Mouse (Mus musculus): ENCODE data around the gene Eci3. TPM values are rescaled to one million over a fixed set of nuclear protein-coding genes. Genes with fewer than 3 reads are reported as not detected.
"Not testable (repeated sequence)": the region's sequence is repeated elsewhere in the genome, so short reads cannot be mapped to it uniquely, and the experiment has no call there.

Eci3 gene
- polyA plus RNA-seq, 1 experiment, result not detected

DNA sequence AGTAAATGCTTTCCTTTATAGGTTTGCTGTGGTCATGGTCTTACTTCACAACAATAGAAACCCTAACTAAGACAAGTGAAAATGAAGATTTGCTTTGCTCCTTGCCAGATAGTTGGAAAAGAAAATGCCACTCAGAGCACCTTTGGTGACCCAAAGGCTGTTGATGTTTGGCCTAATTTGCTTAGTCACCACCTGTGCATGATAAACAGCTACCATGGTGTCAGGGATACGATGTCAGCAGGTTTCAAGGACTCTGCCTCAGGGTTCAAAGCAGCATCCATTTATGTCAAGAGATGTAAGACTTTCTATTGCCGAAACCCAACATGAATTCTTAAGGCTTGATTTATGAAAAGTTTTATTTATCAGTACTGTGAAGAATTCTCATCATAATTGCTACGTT lies 13.8 kb upstream of the Eci3 start:
- Histone ChIP-seq H3K4me1 (ENCODE audit: control insufficient read depth, insufficient read depth, low read length) (no peaks in the 10 kb centered on the region), H3K27me3 (ENCODE audit: control insufficient read depth, insufficient read depth, low read length) (no peaks in the 10 kb centered on the region), H3K36me3 (ENCODE audit: control insufficient read depth, insufficient read depth, low read length) (no peaks in the 10 kb centered on the region), H3K27ac (ENCODE audit: control insufficient read depth, insufficient read depth, low read depth, low read length) (no peak overlapping the region), H3K4me3 (ENCODE audit: control insufficient read depth, low read depth, low read length) (no peak overlapping the region)
- TF ChIP-seq POLR2A (IDR thresholded peaks at IDR 0.05; ENCODE audit: control insufficient read depth, low read depth, low read length), result no peak

GRCm38 (mm10) chr13:34976116-34976515 lies 12.5 kb upstream of the Eci3 start:
- H3K27ac ChIP-seq (ENCODE audit: control insufficient read depth, insufficient read depth, low read depth, low read length), result no peak overlapping the region
- H3K27me3 ChIP-seq (ENCODE audit: control insufficient read depth, insufficient read depth, low read length), result no peaks in the 10 kb centered on the region
- no peak for TF ChIP-seq POLR2A (IDR thresholded peaks at IDR 0.05; ENCODE audit: control insufficient read depth, low read depth, low read length)
- TF ChIP-seq CTCF (IDR thresholded peaks at IDR 0.05; ENCODE audit: control insufficient read depth, insufficient read depth, insufficient replicate concordance, low read depth, low read length), result no peak
- no peaks in the 10 kb centered on the region for H3K4me1 ChIP-seq (ENCODE audit: control insufficient read depth, insufficient read depth, low read length)
- no peak overlapping the region for H3K4me3 ChIP-seq (ENCODE audit: control insufficient read depth, low read depth, low read length)
- no peaks in the 10 kb centered on the region for H3K36me3 ChIP-seq (ENCODE audit: control insufficient read depth, insufficient read depth, low read length)

- Histone ChIP-seq H3K4me3 (ENCODE audit: control insufficient read depth, low read depth, low read length) (no peak overlapping the region), H3K27ac (ENCODE audit: control insufficient read depth, insufficient read depth, low read depth, low read length) (no peak overlapping the region), H3K27me3 (ENCODE audit: control insufficient read depth, insufficient read depth, low read length) (no peaks in the 10 kb centered on the region), H3K36me3 (ENCODE audit: control insufficient read depth, insufficient read depth, low read length) (no peaks in the 10 kb centered on the region), H3K4me1 (ENCODE audit: control insufficient read depth, insufficient read depth, low read length) (no peaks in the 10 kb centered on the region)
- TF ChIP-seq CTCF (IDR thresholded peaks at IDR 0.05; ENCODE audit: control insufficient read depth, insufficient read depth, insufficient replicate concordance, low read depth, low read length), result no peak
- TF ChIP-seq POLR2A (IDR thresholded peaks at IDR 0.05; ENCODE audit: control insufficient read depth, low read depth, low read length), result no peak
Observed at GRCm38 (mm10) chr13:34973770-34974169, 10.2 kb upstream of the Eci3 start.

DNA sequence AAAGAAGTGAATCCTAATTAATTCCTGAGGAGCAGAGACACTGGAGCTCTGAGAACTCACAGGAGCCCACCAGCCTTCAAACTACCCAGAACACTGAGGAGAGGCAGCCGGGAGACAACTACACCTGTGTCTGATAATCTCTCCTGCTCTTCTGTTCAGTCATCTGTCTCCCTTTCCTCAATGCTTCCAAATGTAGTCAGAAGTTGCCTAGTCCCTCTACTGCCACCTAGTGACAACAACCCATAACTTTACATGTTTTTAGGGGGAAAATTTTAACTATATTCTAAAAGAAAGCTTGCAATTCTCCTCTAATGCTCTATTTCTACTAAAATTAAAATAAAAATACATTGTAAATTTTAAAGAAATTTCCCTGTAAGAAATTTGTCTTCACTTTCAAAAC lies 9.5 kb upstream of the Eci3 start:
- no peaks in the 10 kb centered on the region for H3K27me3 ChIP-seq (ENCODE audit: control insufficient read depth, insufficient read depth, low read length)
- H3K27ac ChIP-seq (ENCODE audit: control insufficient read depth, insufficient read depth, low read depth, low read length), result no peak overlapping the region
- TF ChIP-seq CTCF (IDR thresholded peaks at IDR 0.05; ENCODE audit: control insufficient read depth, insufficient read depth, insufficient replicate concordance, low read depth, low read length) (no peak), POLR2A (IDR thresholded peaks at IDR 0.05; ENCODE audit: control insufficient read depth, low read depth, low read length) (no peak)
- H3K4me3 ChIP-seq (ENCODE audit: control insufficient read depth, low read depth, low read length), result no peak overlapping the region
- H3K4me1 ChIP-seq (ENCODE audit: control insufficient read depth, insufficient read depth, low read length), result no peaks in the 10 kb centered on the region
- no peaks in the 10 kb centered on the region for H3K36me3 ChIP-seq (ENCODE audit: control insufficient read depth, insufficient read depth, low read length)

DNA sequence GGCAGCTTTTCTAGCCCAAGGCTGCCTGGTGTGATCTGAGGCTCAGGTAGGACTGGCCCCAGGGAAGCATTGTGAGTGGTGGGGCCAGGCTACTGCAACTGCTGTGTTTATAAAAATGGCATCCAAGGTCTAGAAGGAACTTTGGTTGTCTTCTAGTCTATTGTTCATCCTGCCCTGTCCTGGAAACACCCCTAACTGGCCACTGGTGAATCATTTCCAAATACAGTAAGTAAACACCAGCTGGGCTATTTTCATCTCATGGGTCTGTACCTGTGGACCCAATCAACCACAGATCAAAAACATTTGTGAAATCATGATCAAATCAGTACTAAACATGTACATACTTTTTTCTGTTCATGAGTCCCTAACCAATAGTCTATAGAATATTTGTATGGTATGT lies 8.8 kb upstream of the Eci3 start:
- H3K4me1 ChIP-seq (ENCODE audit: control insufficient read depth, insufficient read depth, low read length), result not testable (repeated sequence)

DNA sequence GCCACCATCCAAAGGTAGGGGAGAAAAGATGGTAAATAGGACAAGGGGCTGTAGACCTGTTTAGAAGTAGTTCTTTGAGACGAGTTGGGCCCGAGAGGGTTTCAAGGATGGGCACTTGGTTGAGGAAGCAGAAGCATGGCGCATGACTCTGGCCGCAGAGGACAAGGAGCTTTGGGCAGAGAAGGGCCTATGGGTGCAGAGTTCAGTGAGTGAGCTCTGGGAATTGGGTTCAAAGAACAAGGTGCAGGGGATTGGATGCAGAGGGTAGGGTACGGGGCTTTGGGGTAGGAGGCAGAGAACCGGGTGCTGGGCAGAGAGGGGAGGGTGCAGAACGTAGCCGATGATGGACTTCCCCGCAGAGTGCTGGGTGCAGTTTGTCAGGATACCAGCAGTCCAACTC lies 2.0 kb upstream of the Eci3 start:
- not testable (repeated sequence) for H3K4me3 ChIP-seq (ENCODE audit: control insufficient read depth, low read depth, low read length); H3K27me3 ChIP-seq (ENCODE audit: control insufficient read depth, insufficient read depth, low read length); H3K27ac ChIP-seq (ENCODE audit: control insufficient read depth, insufficient read depth, low read depth, low read length); H3K36me3 ChIP-seq (ENCODE audit: control insufficient read depth, insufficient read depth, low read length); H3K4me1 ChIP-seq (ENCODE audit: control insufficient read depth, insufficient read depth, low read length)

More for the DNA sequence above, 8.8 kb upstream of the Eci3 start:
- not testable (repeated sequence) for H3K27ac ChIP-seq (ENCODE audit: control insufficient read depth, insufficient read depth, low read depth, low read length); H3K36me3 ChIP-seq (ENCODE audit: control insufficient read depth, insufficient read depth, low read length); H3K27me3 ChIP-seq (ENCODE audit: control insufficient read depth, insufficient read depth, low read length); H3K4me3 ChIP-seq (ENCODE audit: control insufficient read depth, low read depth, low read length)

DNA sequence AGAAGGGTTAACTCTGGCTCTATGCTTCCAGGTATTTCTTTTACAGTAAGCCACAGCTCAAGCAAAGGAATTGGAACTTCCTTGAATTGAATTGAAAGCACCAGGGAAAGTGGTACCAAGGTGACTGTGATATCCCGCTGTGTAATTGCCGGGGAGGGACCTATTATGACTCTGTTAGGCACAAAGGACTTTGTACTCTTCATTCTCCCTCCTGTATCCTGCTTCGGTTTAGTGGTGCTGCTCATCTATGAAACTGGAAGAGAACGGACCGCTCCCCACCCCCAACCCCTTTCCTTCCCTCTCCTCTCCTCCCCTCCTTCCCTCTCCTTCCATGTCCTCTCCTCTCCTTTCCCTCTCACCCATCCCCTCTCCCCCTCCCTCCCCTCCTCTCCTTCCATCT lies 1.3 kb upstream of the Eci3 start:
- no peaks in the 10 kb centered on the region for H3K27me3 ChIP-seq (ENCODE audit: control insufficient read depth, insufficient read depth, low read length)
- no peak overlapping the region for H3K27ac ChIP-seq (ENCODE audit: control insufficient read depth, insufficient read depth, low read depth, low read length)
- TF ChIP-seq POLR2A (IDR thresholded peaks at IDR 0.05; ENCODE audit: control insufficient read depth, low read depth, low read length) (no peak), CTCF (IDR thresholded peaks at IDR 0.05; ENCODE audit: control insufficient read depth, insufficient read depth, insufficient replicate concordance, low read depth, low read length) (no peak)
- H3K4me1 ChIP-seq (ENCODE audit: control insufficient read depth, insufficient read depth, low read length), result peaks cover 7% of the 10 kb centered on the region
- no peak overlapping the region for H3K4me3 ChIP-seq (ENCODE audit: control insufficient read depth, low read depth, low read length)
- H3K36me3 ChIP-seq (ENCODE audit: control insufficient read depth, insufficient read depth, low read length), result no peaks in the 10 kb centered on the region

- Histone ChIP-seq H3K27ac (ENCODE audit: control insufficient read depth, insufficient read depth, low read depth, low read length) (no peak overlapping the region), H3K27me3 (ENCODE audit: control insufficient read depth, insufficient read depth, low read length) (no peaks in the 10 kb centered on the region), H3K4me1 (ENCODE audit: control insufficient read depth, insufficient read depth, low read length) (peaks cover 7% of the 10 kb centered on the region), H3K4me3 (ENCODE audit: control insufficient read depth, low read depth, low read length) (no peak overlapping the region), H3K36me3 (ENCODE audit: control insufficient read depth, insufficient read depth, low read length) (no peaks in the 10 kb centered on the region)
- TF ChIP-seq POLR2A (IDR thresholded peaks at IDR 0.05; ENCODE audit: control insufficient read depth, low read depth, low read length), result no peak
- TF ChIP-seq CTCF (IDR thresholded peaks at IDR 0.05; ENCODE audit: control insufficient read depth, insufficient read depth, insufficient replicate concordance, low read depth, low read length), result no peak
Observed at GRCm38 (mm10) chr13:34964419-34964818, 809 bp upstream of the Eci3 start.

Measured in testis, adult 2 months (tissue).